Mouse (Mus musculus) cerebral cortex, adult 2 months (tissue): ENCODE results near the gene Srgap3.

Experiments used
- WGBS: fragments of 180-500 bp; shearing (Covaris S2); methylation state at CpG from one replicate; pipeline ENCODE4 v1.1.7; 2018; 5-methylcytosine and 5-hydroxymethylcytosine counted together

Gene Srgap3

DNA sequence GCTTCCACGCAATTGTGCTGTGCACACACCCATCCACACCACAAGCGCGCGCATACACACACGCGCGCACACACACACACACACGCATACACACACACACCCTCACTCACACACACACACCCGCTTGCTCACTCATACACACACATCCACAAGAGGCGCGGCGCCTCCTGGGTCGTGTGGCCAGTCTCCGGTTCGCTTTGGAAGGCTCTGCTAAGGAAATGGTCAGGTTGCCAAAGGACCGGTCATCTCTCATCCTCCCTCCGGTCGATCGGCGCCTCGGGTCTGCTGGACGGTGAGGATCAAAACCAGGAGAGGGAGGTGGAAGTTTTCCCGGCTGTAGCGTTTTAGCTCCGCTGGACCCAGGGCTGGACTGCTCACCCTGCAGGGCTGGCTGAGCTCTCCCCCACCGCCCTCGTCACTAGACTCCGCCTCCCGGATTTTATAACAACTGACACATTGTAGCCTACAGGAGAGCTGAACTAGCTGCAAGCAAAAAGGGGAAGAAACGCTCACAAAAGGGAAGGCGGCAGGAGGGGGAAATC is at the start of gene Srgap3:
Srgap3 (minus strand) TSS at position 372 of the 542 bp plus-strand sequence.
- WGBS: under 1% methylated on average over 31 of the region's 31 CpGs

DNA sequence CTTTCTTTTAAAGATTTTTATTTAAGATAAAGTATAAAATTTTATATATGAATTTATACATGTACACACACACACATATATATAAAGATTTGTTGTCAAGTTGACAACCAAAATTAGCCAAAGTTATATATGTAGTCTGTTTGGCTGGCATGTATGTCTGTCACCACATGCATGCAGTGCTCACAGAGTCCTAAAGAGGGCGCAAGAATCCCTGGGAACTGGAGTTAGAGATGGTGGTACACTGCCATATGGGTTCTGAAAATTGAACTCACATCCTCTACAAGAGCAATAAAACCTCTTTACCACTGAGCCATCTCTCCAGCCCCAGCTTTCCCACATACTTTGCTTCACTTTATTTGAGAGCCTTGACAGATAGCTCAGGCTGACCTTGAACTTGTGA is 48.6 kb upstream of the Srgap3 start:
- 55% methylated on average over 1 of the region's 1 CpGs for WGBS

DNA sequence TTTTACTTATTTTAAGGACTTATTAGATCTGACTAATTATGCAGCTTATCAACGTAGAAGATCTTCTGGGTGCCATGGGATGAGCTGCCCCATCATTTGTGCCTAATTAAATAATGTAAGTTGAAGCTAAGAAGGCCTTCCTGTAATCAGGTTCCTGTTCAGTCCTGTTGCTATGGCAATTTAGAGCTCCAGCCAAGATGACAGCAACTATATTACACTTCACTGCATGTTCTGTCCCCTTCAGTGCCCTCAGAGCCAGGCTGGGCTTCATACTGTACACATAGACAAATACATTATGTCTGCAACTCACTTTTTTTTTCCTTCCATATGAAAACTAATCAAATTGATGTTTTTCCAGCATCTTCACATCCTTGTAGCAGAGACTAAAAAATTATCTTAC is 43.1 kb upstream of the Srgap3 start:
- 68% methylated on average over 1 of the region's 1 CpGs for WGBS

DNA sequence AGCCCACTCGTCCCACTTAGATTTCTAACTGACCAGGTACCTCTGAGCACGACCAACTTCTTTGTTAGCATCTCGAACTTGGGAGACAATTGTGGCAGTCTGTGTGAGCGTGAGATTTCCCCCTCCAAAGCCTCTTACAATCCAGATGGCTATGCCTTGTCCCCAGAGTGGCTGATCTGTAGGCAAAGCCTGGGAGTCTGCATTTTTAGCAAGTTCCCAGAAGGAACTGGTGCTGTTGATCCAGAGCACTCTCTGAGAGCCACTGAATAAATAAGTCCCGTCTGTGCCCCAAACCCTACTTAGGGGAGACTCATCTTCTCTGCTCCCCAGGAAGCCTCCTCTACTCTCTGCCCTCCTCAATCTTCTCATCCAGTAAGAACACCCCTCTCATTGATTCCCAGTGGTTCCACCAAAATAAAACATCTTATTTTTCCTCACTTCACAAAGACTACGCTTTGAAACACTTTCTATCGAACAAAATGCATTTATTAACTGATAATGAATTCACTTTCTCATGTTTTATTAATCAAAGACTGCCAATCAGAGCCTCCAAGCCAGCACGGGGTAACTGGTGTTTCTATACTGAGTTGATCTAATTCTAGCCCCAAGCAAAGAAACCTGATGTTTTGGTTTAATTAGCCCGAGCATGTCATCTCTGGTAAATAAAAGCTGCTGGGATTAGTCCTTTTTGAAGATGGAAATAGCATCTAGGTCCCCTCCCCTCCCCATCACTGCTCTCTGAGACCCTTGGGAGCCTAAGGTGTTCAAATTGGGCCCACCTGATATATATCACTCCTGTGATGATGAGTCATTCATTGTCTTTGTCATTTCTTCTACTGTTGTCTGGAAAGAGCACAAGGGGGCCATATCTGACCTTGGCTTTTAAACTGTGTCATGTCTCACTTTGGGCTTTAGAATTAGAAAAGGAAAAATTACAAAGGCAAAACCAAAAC is 38.6 kb upstream of the Srgap3 start:
- WGBS: 44% methylated on average over 9 of the region's 9 CpGs

DNA sequence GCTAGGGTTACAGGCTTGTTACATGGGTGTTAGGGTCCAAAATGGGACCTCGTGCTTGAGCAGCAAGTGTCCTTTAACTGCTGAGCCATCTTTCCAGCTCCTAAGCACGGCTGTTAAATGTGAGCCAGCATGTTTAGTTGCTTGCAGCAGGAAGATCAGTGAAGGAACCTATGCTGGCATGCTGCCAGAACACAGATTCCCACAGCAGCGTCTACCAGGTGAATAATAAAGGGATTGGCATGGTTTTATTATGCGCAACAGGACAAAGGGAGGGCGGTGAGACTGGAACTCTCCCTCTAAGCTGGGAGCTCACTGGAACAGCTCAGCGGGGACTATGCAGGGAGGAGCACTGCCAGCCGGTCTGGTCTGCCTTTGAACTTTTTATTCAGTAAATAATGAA is 35.2 kb upstream of the Srgap3 start:
- 38% methylated on average over 7 of the region's 7 CpGs for WGBS

DNA sequence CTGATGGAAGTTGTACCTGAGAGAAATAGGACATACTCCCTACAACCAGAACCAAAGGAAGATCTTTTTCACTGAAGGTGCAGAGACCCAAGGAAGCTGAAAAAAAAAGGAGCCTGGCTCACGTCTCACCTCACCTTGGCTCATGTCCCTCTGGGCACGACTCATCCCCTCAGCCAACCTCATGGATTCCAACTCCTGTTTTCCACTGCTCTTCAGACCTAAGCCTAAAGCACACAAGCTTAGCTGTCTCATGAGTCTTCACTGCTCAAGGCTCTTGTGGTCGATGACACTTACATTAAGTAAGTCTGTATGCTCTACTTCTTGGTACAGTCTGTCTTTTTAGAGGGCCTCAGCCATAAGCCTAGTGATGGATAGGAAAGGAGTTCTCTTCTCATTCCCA is 31.9 kb upstream of the Srgap3 start:
- WGBS: 88% methylated on average over 3 of the region's 3 CpGs

DNA sequence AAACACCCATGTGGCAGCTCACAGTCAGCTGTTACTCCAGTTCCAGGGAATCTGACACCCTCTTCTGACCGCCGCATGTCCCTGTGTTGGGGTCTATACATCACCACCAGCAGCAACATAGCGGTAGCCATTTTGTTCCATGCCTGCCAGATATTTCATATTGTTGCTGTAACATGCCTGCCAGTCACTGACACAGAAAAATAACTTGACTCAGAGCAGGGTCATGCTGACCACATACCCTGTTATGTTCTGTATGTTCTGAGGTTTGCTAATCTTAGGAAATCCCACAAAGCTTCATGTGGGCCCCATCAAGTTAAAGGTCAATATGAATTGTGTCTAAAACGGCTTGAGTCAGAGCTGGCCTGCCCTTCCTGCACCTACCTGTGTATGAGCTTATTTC is 30.2 kb upstream of the Srgap3 start:
- 75% methylated on average over 4 of the region's 4 CpGs for WGBS

DNA sequence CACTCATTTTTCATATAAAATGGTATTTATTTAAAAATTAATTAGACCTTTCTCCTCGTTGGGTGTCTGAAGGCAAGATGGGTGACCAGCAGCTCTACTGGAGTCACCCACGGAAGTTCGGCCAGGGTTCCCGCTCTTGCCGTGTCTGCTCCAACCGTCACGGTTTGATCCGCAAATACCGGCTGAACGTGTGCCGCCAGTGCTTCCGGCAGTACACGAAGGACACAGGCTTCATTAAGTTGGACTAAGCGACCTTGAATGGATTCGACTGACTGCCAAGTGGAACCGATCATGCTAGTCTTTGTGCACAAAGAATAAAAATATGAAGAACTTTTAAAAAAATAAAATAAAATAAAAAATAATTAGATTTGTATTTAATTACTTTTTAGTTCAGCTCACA is 29.1 kb upstream of the Srgap3 start:
- 56% methylated on average over 16 of the region's 16 CpGs for WGBS

DNA sequence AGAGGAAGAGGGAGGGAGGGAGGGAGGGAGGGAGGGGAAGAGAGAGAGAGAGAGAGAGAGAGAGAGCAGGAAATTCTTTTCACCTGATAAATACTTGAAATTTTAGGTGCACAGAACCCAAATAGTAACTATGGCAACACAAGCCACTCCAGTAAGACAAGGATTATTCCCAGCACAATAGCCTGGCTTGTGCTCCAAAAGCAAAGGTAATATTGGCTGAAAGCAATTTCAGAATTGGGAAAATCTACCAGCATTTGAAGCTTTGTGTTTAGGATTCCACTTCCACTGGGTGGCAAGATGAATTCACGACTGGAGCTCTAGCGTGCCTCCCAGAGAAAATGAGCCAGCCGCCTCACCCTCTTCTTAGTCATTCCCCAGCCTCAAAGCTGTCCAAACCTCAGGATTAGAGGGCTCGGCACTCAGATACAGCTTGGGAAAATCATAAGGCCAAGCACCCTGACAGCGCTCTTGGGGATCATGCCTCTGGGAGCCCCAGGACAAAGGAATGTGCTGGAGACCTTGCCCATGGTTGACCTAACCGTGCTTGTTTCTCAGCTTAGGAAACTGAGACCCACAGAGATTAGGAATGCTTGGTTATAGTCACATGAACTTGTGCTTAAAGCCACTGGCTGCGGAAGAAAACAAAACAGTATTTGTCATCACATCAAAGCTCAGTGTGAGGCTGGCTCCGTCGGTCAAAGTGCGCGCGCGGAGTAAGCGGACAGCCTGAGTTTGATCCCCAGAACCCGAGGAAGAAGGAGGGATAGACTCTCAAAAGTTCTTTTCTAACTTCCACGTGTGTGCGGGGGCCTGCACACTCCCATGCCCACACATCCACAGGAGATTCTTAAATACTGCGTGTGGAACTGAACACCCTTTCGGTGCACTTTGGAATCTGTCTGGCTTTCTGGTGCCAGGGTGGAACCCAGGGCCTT is 27.0 kb upstream of the Srgap3 start:
- WGBS: 65% methylated on average over 19 of the region's 19 CpGs

DNA sequence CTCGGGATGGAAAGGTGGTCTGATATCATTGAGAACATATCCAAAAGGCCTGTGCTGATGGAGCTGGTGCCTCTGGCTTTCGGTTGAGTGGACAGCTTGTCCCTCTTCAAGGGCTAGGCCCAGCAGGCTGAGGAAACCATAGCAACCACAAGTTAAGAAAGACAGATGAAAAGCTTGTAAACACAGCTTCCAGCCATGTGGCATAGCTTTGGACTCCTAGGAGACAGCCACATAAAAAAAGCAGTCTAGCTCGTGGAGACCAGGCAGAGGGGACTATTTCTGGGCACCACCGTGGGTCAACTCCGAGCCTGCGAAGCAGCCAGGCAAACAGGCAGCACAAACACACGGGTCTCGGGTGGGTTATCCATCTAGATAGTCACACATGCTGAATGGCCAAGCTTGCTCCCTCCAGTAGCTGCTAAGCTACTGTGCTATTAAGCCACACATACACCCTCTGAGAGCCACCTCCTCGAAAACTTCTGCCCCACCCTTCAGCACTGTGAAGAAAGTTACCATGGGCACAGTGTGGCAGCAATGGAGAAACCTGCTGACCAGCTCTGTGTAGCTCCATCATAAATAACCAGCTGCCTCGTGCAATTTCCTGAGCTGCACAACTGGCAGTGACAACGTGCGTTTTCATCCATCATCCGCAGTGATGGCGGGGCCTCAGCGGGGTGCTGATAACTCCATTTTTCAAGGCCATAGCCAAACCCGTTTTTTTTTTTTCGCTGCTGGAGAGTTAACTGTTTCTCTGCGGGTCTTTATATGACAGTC is 26.0 kb upstream of the Srgap3 start:
- 37% methylated on average over 18 of the region's 18 CpGs for WGBS

DNA sequence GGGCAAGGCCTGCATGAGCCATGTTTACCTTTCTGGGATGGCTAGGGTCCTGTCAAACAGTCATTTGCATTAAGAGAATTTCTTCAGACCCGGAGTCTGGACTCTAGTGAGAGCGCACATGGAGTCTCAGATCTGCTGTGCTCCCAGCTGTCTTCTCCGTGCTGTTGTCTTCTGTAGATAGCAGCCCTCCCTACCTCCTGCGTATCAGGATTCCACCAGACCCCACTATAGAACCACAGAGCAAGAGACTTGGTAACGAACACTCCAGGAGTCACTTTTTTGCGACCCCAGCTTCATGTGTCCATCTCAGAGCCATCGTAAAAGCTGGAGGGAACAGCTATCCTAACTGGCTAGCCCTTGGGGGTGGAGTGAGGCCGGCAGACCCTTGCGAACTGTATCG is 25.1 kb upstream of the Srgap3 start:
- 65% methylated on average over 10 of the region's 10 CpGs for WGBS

DNA sequence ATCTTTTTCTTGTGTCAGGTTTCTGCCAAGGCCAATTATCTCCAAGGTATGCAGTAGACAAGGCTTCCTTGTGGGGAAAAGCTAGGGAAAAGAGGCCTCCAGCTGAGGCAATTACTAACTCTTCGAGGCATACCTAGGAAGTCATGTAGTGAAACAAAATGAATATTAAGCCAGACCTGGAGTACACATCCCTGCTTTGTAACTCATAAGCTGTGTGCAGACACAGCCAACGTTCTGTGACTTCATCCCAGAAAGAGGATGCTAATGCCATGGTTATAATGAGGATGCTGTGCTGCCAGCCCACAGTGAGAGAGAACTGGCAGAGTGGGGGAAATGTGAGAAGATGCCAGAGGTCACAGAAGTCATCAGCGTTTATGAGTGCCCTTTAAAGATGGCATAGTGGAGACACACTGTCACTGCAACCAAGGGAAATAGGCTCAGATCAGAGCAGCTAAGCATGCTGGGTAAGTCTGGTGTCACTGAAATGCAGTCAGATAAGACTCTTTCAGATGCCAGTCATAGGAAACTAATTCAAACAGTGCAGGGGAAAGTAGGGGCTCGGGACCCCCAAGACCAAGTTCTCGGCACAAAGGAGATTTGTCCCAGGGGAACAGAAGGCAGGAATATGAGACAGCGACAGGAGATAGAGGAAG is 24.2 kb upstream of the Srgap3 start:
- WGBS: 47% methylated on average over 6 of the region's 6 CpGs

DNA sequence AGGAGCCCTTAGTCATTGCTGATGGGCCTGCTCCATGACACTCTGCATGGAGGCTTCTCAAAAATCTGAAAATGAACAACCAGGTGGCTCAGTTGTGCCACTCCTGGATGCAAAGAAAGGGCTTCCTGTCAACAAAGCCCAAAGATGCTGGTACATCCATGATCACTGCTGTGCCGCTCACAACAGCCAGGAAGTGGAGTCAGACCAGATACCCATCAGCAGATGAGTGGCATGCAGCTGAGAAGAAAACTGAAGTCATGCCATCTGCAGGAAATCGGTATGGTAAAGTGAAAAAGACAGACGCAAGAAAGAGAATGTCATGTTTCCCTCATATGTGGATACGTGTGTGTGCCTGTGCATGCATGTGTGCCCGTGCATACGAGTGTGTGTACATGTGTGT is 20.3 kb upstream of the Srgap3 start:
- 87% methylated on average over 6 of the region's 6 CpGs for WGBS

DNA sequence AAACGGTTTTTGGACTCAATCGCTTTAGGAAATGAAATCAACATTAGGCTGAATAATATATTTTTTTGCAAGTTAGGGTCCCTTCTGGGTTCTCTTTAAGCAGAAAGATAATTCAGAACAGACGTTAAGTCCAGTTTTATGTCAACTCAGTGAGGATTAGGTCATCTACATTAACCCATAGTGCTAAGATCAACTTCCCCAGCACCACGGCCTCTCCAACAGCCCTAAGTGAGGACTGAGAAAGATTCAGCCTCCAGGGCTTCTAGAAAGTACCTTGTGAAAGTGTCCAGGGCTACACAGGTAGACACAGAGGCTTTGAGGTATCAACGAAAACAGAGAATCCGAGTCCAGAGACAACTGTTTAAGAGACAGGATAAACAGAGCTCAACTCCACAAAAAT is 11.3 kb upstream of the Srgap3 start:
- 85% methylated on average over 6 of the region's 6 CpGs for WGBS

DNA sequence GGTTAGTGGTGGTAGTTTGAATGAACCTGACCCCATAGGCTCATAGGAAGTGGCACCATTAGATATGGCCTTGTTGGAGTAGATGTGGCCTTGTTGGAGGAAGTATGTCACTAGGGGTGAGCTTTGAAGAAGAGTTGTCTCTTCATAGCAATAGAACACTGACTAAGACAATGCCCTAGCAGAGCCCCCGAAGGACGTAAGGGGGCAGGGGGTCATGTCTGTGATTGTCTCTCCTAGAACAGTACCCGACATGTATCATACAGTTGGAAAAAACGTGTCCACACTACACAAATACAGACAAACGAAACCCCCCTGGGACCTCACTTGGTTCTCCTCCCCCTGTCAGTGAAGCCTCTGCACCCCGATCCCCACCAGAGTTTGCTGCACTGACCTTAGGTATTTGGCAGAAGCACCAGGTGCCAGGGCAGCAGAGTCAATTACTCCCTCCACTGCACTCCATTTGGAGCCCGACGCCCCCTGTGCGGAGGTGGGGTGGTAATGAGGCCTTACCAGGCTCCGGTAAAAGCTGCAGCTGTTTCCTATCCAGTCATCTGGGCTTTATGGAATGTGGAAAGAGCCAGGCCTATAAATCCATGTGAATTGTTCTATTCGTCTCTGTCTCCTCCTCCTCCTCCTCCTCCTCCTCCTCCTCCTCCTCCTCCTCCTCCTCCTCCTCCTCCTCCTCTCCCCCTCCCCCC is 10.7 kb upstream of the Srgap3 start:
- WGBS: 63% methylated on average over 11 of the region's 11 CpGs

DNA sequence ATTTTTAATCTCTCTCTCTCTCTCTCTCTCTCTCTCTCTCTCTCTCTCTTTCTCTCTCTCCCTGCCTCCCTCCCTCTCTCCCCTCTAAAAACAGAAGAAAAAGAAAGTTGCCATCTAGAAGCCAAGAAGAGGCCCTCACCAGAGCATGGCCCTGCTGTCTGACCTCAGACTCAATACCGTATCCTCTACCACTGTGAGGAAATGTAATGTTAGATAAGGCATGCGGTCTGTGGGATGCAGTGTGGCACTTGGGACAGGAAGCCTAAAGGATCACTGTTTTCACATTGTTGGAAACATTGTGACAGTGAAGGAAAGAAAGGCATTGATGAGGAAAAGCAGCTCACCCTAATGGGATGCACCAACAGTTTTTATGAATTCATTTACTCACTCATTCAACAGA is 8.7 kb upstream of the Srgap3 start:
- WGBS: 79% methylated on average over 2 of the region's 2 CpGs

DNA sequence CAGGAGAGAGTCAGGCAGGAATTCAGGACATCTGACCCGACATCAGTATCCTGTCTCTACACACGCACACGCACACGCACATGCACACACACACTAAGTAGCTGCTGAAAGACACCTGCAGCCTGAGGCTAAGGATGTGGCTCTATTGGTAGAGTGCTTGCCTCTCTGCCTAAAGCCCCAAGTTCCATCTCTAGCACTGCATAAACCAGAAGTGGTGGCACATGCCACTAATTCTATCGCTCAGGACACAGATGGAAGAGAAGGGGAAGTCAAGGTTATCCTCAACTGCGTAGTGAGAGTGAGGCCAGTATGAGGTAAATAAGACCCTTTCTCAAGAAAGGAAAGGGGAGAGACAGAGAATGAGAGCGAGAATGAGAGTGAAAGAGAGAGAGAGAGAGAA is 6.8 kb upstream of the Srgap3 start:
- WGBS: 89% methylated on average over 7 of the region's 7 CpGs

DNA sequence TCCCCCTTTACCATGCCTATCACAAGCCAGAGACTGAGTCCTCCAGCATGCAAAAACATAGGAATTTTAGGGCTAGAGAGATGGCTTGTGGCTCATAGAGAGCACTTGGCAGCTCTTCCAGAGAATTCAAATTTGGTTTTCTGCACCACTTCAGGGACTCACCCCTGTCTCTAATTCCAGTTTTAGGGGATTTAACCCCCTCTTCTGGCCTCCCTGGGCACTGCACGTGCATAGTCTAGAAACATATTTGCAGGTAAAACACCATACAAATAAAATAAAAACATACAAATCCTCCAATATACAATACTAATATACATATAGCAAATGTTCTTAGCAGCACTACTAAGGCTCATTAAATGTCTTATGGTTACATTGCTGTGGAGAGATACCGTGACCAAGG is 4.2 kb upstream of the Srgap3 start:
- 81% methylated on average over 2 of the region's 2 CpGs for WGBS

DNA sequence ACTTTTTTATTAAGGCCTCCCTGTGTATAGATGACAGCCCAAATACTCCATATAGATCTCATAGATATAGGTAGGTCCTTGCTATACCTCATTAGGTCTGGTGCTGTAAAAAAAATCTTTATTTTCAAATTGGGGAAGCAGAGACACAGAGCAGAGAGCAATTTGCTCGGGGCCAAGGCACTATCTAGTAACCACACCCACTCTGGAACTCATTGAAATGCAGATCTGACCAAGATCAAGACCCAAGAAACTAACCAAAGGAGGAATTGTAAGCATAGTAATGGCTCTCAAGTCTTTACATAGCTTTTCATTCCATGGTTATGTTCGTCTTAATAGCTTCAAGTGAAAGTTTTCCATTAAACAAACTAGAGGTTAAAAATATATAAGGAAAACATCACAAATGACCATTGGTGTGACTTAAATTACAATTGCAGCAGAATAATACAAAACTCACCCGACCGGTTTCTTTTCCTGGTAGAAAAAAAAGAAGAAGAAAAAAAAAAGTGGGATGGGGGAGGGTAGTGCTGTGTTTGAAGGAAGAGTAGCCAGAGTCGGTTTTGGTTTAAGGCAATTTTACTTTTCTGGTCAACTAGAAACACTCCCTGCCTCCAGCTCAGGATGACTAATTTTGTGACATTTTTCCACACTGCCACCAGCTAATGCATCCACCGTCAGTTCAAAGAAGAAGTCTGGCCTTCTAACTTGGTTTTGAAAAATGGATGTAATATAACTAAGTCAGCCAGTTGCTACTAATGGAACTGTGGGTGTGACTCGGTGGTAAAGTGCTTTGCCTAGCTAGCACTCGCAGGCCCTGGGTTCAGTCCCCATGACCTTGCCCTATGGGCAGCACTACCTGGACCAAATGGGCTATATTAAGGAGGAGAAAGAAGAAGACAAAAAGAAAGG is 3.4 kb upstream of the Srgap3 start:
- WGBS: 72% methylated on average over 8 of the region's 8 CpGs
